Mouse (Mus musculus): ENCODE measurements at regions not wholly inside any gene's neighbourhood (a gene's known extent, or its start where the extent isn't known, plus 50 kb on each side); places are given as distances from the start of the nearest gene placed in this dataset.

DNA sequence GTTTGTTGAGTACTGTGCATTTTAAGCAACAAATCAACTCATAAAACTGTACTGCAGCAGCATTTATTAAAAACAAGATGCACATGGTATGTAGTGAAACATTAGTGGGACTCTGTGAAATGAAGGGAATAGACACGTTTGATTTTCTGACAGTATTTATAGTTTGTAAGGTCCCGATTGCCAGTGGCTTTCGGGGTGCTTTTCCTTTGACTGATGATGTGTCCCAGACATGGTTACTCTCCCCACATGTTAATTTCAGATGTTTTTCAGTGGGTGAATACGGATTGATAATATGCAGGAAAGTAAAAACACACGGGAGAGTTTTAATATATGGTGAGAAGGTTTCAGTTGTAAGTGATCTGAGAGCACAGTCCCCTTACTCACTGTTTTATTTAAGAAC lies 115.3 kb upstream of the Frg1 start:
- TF ChIP-seq CTCF (conservative IDR thresholded peaks at IDR 0.05; ENCODE audit: insufficient read depth, insufficient read length, low read depth, low read length) (no peak), POLR2A (IDR thresholded peaks at IDR 0.05; ENCODE audit: low read depth, low read length) (no peak)

Measured in kidney, adult 2 months (tissue).